Mouse (Mus musculus): Measurements from ENCODE around the gene Vrk1.

The Vrk1 gene

GRCm38 (mm10) chr12:106123276-106123675, 113.2 kb downstream of the Vrk1 start:
- DNase-seq (ENCODE audit: low spot score), result no peak

DNA sequence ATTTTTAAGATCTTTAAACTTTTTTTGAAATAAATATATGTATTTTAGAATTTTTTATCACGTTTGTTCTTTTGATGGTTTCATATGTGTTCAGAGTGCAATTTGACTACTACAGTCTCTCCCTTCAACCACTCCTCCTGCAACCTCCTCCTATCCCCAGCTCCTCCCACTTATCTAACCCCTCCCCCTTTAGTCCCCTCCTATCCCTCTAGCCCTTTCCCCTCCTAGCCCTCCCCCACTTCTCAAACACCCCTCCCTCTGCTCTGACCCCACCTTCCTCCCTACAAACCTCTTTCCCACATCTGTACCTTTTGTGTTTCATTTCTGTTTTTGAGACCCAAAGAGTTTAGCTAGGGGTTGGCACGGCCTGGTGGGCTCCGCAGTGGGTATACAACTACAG, 114.6 kb downstream of the Vrk1 start:
- DNase-seq (ENCODE audit: low spot score), result no peak

All from urinary bladder, postnatal 14 days (tissue).